Mouse (Mus musculus) forebrain, embryonic 13.5 days (tissue): ENCODE results near the gene Frmpd1. TPM values are rescaled to one million over a fixed set of nuclear protein-coding genes. Genes with fewer than 3 reads are reported as not detected.

Experiments
- ATAC-seq: fragments of 200-750 bp; cut with Nextera tagmentation; 2 replicates; pipeline ENCODE4 v1.8.0; 2017
- H3K27ac ChIP-seq: fragments of 300-500 bp; sonication (generic); 2 replicates; pipeline ENCODE4 v1.5.1; 2015; ENCODE audit warnings: inconsistent platforms, mild to moderate bottlenecking, moderate library complexity
- H3K27me3 ChIP-seq: fragments of 300-500 bp; sonication (generic); 2 replicates; pipeline ENCODE4 v1.6.1; 2015; ENCODE audit warnings: mild to moderate bottlenecking, inconsistent platforms
- H3K36me3 ChIP-seq: fragments of 300-500 bp; sonication (generic); 2 replicates; pipeline ENCODE4 v1.6.1; 2015; ENCODE audit warnings: mild to moderate bottlenecking, inconsistent platforms; ENCODE audit not compliant: poor library complexity, severe bottlenecking
- H3K4me1 ChIP-seq: fragments of 300-500 bp; sonication (generic); 2 replicates; pipeline ENCODE4 v1.6.1; 2015; ENCODE audit warnings: inconsistent platforms
- H3K4me2 ChIP-seq: fragments of 300-500 bp; sonication (generic); 2 replicates; pipeline ENCODE4 v1.6.1; 2015; ENCODE audit warnings: inconsistent platforms, mild to moderate bottlenecking, moderate library complexity
- H3K4me3 ChIP-seq: fragments of 300-500 bp; sonication (generic); 2 replicates; pipeline ENCODE4 v1.5.1; 2015; ENCODE audit warnings: mild to moderate bottlenecking, inconsistent platforms
- H3K9ac ChIP-seq: fragments of 300-500 bp; sonication (generic); 2 replicates; pipeline ENCODE4 v1.6.1; 2015; ENCODE audit warnings: mild to moderate bottlenecking, inconsistent platforms
- H3K9me3 ChIP-seq: fragments of 300-500 bp; sonication (generic); replicated peaks from 2 replicates; pipeline ENCODE4 v1.6.1; 2016; ENCODE audit warnings: inconsistent platforms
- WGBS: fragments of 180-500 bp; shearing (Covaris S2); methylation state at CpG from one replicate; pipeline ENCODE4 v1.1.7; 2015; 5-methylcytosine and 5-hydroxymethylcytosine counted together
- polyA plus RNA-seq: library from polyadenylated mRNA; unstranded; fragments of >200 nt; fragmentation: Nextera tagmentation; extraction: Ambion mirVana; gene quantifications from 2 replicates; pipeline ENCODE4 v1.2.1, GENCODE M21; 2015

Gene Frmpd1
- polyA plus RNA-seq, result 0.73 and 0.98 TPM in 2 replicates

DNA sequence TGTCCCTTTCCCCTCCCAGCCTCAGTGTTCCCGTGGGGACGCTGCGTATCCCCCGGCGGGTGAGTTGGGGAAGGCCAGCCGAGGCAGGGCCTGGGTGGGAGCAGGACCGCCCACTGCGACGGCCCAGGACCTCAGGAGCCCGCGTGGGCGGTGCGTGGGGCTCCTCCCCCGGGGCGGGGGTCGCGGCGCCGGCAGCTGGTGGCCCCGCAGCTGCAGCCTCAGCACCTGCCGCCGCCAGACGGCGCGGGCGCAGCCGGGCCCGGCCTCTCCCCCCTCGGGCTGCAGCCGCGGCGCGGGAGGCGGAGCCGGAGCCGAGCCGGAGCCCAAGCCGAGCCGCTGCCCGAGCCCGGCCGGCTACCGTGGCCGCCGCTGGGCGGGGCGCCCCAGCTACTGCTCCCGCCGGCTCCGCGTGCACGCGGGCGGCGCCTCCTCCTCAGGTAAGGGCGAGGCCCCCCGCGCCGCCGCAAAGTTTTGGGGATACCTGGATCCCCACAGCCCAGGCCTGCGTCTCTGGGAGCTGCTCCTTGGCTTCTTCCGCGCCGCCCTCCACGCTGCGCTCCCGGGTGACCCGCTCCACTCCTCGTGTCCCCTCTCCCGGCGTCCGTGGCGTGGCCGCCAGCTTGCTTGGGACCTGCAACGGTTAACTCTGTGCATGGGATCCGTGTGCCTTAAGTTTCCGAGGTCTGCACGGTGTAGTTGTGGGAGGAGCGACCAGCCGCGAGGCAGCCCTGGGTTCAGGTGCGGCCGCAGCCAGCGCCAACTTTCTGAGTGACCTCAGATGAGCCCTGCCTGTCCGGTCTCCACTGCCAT, at the start of gene Frmpd1:
Gene Frmpd1 (plus strand): TSS at position 355 of the 810 bp plus-strand sequence.
- Histone ChIP-seq H3K4me2 (peak within 1 kb of the TSS; percentile 99), H3K9me3 (no peaks in the 10 kb centered on the region), H3K4me3 (peak within 1 kb of the TSS; percentile 64), H3K27me3 (peaks cover 40% of the 10 kb centered on the region), H3K36me3 (no peaks in the 10 kb centered on the region), H3K4me1 (peaks cover 13% of the 10 kb centered on the region), H3K9ac (peak within 1 kb of the TSS; percentile 75), H3K27ac (no peak within 1 kb of the TSS)
- WGBS, result under 1% methylated on average over 64 of the region's 85 CpGs
- ATAC-seq, result peak; percentile 88

DNA sequence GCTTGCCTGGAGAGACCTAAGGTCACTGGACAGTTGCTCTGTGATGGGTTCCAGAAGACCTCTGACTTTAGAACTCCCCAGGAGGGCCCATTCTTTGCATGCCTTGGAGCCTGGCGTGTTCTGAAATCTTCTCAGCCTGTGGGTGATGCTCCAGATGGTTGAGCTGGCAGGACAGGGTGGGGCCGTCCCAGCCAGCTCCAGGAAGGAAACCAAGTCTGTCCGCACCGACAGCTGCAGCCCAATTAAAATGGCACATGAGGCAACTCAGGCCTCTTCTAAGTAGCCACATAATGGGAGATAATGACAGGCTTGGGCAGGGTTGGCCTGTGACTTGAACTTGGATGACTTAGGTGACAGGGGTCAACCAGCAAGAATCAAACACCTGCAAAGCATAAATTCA, 47.0 kb upstream of the Frmpd1 start:
- no peak for ATAC-seq
- Histone ChIP-seq H3K4me1 (peaks cover 4% of the 10 kb centered on the region), H3K27ac (no peak overlapping the region), H3K4me2 (no peak overlapping the region), H3K4me3 (no peak overlapping the region), H3K27me3 (0 out of 2 replicates have a peak, but pooled peaks cover 3% of the 10 kb centered on the region), H3K36me3 (no peaks in the 10 kb centered on the region), H3K9ac (no peak overlapping the region), H3K9me3 (no peaks in the 10 kb centered on the region)
- 65% methylated on average over 4 of the region's 4 CpGs for WGBS

DNA sequence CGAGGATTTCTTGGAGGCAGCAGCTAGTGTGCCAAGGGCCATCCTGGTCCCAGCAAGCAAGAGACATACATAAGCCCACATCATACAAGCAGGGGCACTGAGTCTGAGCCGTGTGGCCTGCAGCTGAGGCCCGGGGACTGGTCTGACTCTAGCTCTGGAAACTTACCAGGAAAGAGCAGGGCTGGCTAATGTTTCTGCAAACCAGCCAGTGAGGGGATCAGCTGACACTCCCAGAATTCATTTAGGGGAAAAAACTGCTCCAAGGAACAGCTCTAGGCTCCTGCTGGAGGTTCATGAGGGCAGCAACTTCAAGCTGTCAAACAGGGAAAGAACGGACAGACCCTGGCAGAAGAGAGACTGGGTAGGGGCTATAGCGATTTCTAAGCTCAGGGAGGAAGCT, 42.8 kb upstream of the Frmpd1 start:
- no peak for ATAC-seq
- Histone ChIP-seq H3K4me3 (no peak overlapping the region), H3K9me3 (no peaks in the 10 kb centered on the region), H3K9ac (no peak overlapping the region), H3K27me3 (0 out of 2 replicates have a peak, but pooled peaks cover 3% of the 10 kb centered on the region), H3K4me2 (no peak overlapping the region), H3K36me3 (no peaks in the 10 kb centered on the region), H3K4me1 (peaks cover 17% of the 10 kb centered on the region), H3K27ac (no peak overlapping the region)
- 77% methylated on average over 5 of the region's 5 CpGs for WGBS

DNA sequence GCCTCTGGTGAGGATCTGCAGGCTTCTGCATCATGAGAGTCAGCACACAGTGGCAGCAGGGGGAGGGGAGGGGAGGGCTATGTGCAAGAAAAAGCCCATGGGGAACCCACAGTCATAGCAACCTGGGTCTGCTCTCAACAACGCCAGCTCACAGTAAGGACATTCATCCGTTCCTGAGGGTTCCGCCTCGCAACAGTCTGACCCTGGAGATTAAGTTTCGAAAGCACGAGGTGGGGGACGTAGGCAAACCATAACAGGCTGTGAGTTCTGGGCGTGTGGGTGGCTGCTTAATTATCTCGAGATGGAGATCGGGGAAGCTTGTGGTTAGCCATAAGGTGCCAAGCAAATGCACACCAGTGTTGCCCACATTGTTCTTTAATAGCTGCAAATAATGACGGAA, 42.3 kb upstream of the Frmpd1 start:
- Histone ChIP-seq H3K4me3 (no peak overlapping the region), H3K27ac (no peak overlapping the region), H3K4me1 (peaks cover 17% of the 10 kb centered on the region), H3K9me3 (no peaks in the 10 kb centered on the region), H3K36me3 (no peaks in the 10 kb centered on the region), H3K9ac (no peak overlapping the region), H3K4me2 (peak overlapping the region; percentile 7; the same call in 1 of the 2 replicates), H3K27me3 (0 out of 2 replicates have a peak, but pooled peaks cover 3% of the 10 kb centered on the region)
- ATAC-seq, result no peak
- WGBS, result 29% methylated on average over 11 of the region's 11 CpGs

DNA sequence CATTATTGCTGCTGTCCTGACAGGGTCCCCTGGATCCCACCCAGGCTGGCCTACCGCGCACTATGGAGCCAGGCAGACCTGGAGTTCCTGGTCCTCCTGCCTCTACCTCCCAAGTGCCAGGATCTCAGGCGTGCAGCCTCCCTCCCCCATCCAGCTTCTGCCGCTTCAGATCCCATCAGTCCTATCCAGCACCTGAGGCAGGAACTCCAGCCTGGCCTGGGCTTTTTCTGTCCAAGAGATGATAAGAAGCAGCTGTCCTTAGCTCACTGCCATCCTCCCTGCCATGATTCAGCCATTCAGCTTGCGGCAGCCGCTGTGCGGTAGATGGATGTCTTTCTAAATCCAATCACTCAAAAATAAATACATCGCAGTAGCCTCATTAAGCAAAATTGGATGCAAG, 41.7 kb upstream of the Frmpd1 start:
- 0 out of 2 replicates have a peak overlapping the region, but pooled peaks have one; percentile 7 for H3K4me2 ChIP-seq
- H3K9ac ChIP-seq, result no peak overlapping the region
- no peak overlapping the region for H3K4me3 ChIP-seq
- ATAC-seq, result no peak
- H3K9me3 ChIP-seq, result no peaks in the 10 kb centered on the region
- H3K27me3 ChIP-seq, result 0 out of 2 replicates have a peak, but pooled peaks cover 3% of the 10 kb centered on the region
- WGBS, result 75% methylated on average over 8 of the region's 8 CpGs
- no peaks in the 10 kb centered on the region for H3K36me3 ChIP-seq
- H3K27ac ChIP-seq, result no peak overlapping the region
- H3K4me1 ChIP-seq, result peaks cover 17% of the 10 kb centered on the region

DNA sequence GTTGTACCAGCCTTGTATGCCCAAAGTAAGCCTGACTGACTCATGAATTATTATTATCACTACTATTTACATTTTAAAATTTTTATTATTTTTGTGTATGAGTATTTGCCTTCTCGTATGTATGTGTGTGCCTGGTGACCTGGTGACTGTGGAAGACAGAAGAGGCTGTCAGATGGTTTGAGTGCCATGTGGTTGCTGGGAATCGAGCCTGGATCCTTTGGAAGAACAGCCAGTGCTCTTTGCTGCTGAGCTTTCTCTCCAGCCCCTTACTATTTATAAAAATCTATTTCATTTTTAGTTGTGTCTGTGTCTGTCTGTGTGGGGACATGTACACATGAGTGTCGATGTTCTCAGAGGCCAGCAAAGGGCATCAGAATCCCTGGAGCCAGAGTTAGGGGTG, 28.2 kb upstream of the Frmpd1 start:
- Histone ChIP-seq H3K4me2 (no peak overlapping the region), H3K27ac (no peak overlapping the region), H3K36me3 (no peaks in the 10 kb centered on the region), H3K4me1 (no peaks in the 10 kb centered on the region), H3K9me3 (no peaks in the 10 kb centered on the region), H3K9ac (no peak overlapping the region), H3K27me3 (no peaks in the 10 kb centered on the region), H3K4me3 (no peak overlapping the region)
- WGBS, result 71% methylated on average over 3 of the region's 3 CpGs
- no peak for ATAC-seq

DNA sequence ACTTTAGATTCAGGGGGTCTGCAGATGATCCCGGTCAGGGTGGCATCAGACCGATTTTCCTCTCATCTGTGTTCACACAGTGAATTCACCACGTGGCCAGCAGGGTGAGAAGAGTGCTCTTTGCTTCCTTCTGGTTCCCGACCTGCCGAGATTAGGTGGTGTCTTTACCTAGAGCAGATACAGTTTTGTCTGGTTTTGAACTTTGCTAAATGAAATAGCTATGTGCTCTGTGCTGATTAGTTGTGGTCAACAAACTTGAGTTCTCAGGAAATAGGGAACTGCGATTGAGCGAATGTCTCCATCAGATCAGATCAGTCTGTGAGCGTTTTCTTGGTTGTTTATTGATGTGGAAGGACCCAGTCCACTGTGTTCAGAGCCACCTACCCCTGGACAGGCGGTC, 26.1 kb upstream of the Frmpd1 start:
- Histone ChIP-seq H3K4me3 (no peak overlapping the region), H3K27ac (no peak overlapping the region), H3K4me2 (no peak overlapping the region), H3K9ac (no peak overlapping the region), H3K4me1 (no peaks in the 10 kb centered on the region), H3K36me3 (no peaks in the 10 kb centered on the region), H3K9me3 (no peaks in the 10 kb centered on the region), H3K27me3 (no peaks in the 10 kb centered on the region)
- 79% methylated on average over 9 of the region's 9 CpGs for WGBS
- ATAC-seq, result no peak

DNA sequence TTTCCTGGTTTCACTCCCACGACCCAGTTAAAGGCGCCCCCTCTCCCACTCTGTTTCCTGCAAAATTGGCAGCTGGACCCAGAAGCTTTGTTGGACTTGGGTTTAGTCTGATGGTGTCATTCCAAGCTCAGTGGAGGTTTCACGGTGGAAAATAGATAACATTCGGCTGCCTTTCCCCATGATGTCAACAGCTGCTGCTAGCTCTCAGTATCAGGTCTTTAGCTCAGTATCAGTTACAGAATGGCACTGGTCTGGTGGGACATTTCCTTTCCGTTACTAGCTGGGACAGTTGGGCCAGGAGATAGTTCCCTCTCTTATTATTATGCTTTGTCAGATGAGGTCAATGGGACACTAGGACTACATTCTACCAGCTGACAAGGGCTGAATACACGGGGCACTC, 23.9 kb upstream of the Frmpd1 start:
- WGBS, result 83% methylated on average over 6 of the region's 6 CpGs

DNA sequence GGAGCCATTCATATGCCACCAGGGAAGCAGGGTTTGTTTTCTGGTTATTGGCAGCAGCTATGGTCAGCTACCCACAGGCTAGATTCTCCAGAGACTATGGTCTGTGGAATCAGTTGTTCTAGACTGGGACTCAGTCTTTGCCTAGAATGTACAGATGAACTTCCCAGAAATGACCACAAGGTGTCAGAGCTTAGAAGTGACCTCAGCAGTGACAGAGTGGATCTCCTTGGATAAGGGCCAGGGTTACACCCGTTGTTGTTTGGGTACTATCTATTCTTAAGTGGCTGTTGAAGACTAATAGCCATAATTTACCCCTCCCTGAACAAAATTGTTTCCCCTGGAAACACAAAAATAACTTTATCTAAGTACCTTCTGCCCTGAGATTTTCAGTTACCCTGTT, 21.0 kb upstream of the Frmpd1 start:
- no peaks in the 10 kb centered on the region for H3K27me3 ChIP-seq
- no peak overlapping the region for H3K27ac ChIP-seq
- H3K4me3 ChIP-seq, result no peak overlapping the region
- no peaks in the 10 kb centered on the region for H3K4me1 ChIP-seq
- H3K4me2 ChIP-seq, result no peak overlapping the region
- no peaks in the 10 kb centered on the region for H3K36me3 ChIP-seq
- H3K9me3 ChIP-seq, result 0 out of 2 replicates have a peak, but pooled peaks cover 5% of the 10 kb centered on the region
- H3K9ac ChIP-seq, result no peak overlapping the region
- no peak for ATAC-seq
- 15% methylated on average over 1 of the region's 1 CpGs for WGBS

More for the DNA sequence above, 23.9 kb upstream of the Frmpd1 start:
- H3K4me1 ChIP-seq, result no peaks in the 10 kb centered on the region
- no peaks in the 10 kb centered on the region for H3K36me3 ChIP-seq
- H3K27ac ChIP-seq, result no peak overlapping the region
- H3K27me3 ChIP-seq, result no peaks in the 10 kb centered on the region
- H3K9me3 ChIP-seq, result 0 out of 2 replicates have a peak, but pooled peaks cover 5% of the 10 kb centered on the region
- H3K4me2 ChIP-seq, result no peak overlapping the region
- H3K9ac ChIP-seq, result no peak overlapping the region
- H3K4me3 ChIP-seq, result no peak overlapping the region
- no peak for ATAC-seq

DNA sequence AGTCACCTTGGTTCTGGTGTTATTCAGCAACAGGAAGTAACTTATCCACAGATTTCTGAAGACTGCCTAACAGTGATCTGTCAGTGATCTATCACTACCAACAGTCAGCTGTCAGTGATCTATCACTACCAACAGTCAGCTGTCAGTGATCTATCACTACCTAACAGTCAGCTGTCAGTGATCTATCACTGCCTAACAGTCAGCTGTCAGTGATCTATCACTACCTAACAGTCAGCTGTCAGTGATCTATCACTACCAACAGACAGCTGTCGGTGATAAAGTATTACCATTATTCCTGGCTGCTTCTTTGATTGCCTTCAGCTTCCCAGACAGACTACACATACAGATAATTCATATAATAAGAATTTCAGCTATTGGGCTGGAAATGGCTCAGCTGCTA, 19.2 kb upstream of the Frmpd1 start:
- 73% methylated on average over 1 of the region's 1 CpGs for whole genome bisulfite sequencing
- no peak overlapping the region for H3K4me3 ChIP-seq
- 0 out of 2 replicates have a peak, but pooled peaks cover 5% of the 10 kb centered on the region for H3K9me3 ChIP-seq
- no peak overlapping the region for H3K9ac ChIP-seq
- no peak overlapping the region for H3K4me2 ChIP-seq
- H3K27me3 ChIP-seq, result no peaks in the 10 kb centered on the region
- no peaks in the 10 kb centered on the region for H3K36me3 ChIP-seq
- ATAC-seq, result no peak
- H3K4me1 ChIP-seq, result no peaks in the 10 kb centered on the region
- H3K27ac ChIP-seq, result no peak overlapping the region

DNA sequence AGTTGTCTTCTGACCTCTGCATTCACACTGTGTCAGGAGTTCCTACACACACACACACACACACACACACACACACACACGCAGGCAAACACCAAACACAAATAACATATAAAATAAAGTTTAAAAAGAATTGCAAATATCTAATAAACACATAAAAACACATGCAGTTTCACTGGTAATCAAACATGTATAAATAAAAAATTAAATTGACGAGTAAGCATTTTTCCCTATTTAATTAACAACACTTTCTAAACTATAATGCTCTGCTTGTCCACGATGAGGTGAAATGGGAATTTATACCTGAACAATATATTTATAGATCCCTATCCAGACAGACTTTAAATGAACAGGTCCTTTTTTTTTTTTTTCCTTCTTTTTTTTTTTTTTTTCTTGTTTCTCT, 18.7 kb upstream of the Frmpd1 start:
- ATAC-seq, result no peak
- no peak overlapping the region for H3K4me2 ChIP-seq
- H3K4me1 ChIP-seq, result no peaks in the 10 kb centered on the region
- no peaks in the 10 kb centered on the region for H3K36me3 ChIP-seq
- no peaks in the 10 kb centered on the region for H3K27me3 ChIP-seq
- H3K9me3 ChIP-seq, result 0 out of 2 replicates have a peak, but pooled peaks cover 5% of the 10 kb centered on the region
- 82% methylated on average over 3 of the region's 3 CpGs for WGBS
- no peak overlapping the region for H3K4me3 ChIP-seq
- no peak overlapping the region for H3K9ac ChIP-seq
- H3K27ac ChIP-seq, result no peak overlapping the region

DNA sequence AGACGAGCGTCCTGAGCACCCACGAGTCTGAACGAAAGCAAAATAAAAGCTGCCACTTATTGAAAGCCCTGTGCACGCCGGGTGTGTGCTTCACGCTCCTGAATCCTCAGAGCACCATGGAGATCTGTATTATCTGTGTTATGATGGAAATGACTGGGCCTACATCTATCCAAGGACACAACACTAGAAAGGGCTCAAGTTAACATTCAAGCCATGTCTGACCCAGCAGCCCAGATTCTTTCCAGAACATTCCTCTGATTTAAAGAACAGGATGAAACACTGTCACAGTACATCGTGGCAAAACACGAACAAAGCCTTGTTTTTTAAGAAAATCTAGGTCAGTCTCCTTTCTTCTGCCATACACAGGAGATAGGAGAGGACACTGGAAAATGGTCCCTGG, 13.3 kb upstream of the Frmpd1 start:
- H3K4me1 ChIP-seq, result no peaks in the 10 kb centered on the region
- no peak for ATAC-seq
- H3K4me3 ChIP-seq, result no peak overlapping the region
- H3K9me3 ChIP-seq, result no peaks in the 10 kb centered on the region
- no peak overlapping the region for H3K4me2 ChIP-seq
- WGBS, result 80% methylated on average over 9 of the region's 9 CpGs
- H3K27me3 ChIP-seq, result no peaks in the 10 kb centered on the region
- no peak overlapping the region for H3K9ac ChIP-seq
- H3K27ac ChIP-seq, result no peak overlapping the region
- H3K36me3 ChIP-seq, result no peaks in the 10 kb centered on the region
